Mouse (Mus musculus) liver, postnatal 0 days (tissue): ENCODE measurements around the gene 1700023F06Rik.

ENCODE experiments used
- CTCF ChIP-seq: sonication (generic); IDR thresholded peaks from 2 replicates; pipeline ENCODE4 v1.5.1; 2016; ENCODE audit warnings: antibody characterized with exemption, low read depth
- EP300 ChIP-seq: IDR thresholded peaks from 2 replicates; pipeline ENCODE4 v1.6.1; 2016; ENCODE audit warnings: antibody characterized with exemption, low read depth, mild to moderate bottlenecking

DNA sequence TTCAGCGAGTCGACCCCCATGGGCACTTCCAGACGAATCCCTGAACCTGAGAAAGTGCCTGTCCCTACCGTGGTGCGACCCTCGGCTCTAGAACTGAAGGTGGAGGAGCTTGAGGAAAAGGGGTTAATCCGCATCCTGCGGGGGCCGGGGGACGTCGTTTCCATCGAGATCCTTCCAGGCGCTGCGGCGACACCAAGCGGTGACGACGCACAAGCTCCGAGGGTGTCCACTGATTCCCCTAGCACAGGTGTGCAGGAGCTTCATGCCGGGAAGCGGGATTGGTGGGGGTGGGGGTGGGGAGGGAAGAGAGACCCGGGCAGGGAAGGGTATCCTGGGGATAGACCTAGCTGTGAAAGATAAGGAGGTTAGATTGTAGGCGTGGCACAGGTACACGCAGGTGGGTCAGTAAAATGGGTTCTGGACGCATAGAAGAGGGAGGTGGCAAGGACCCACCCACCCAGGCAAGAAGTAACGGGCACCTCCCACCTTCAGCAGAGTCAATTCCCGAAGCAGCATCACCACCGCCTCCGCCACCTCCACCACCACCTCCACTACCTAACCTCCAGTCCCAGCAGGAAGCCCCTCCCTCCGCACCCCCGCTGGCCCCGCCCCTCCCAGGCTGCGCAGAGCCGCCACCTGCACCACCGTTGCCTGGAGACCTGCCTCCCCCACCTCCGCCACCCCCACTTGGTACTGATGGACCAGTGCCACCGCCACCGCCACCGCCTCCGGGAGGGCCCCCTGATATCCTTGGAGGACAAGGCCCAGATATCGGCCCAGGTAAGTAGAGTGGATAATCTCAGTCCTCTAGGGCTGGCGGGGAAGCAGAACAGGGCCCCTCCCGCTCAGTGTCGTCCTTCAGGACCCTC is 15.2 kb downstream of the 1700023F06Rik start:
- TF ChIP-seq CTCF (peak; percentile 41), EP300 (no peak)
